Mouse (Mus musculus): ENCODE results near the gene Appl1.

GRCm38 (mm10) chr14:26994211-26994741 lies 23.2 kb upstream of the Appl1 start, which contains the start of gene Hesx1:
- no peak for TF ChIP-seq GATA1 (IDR thresholded peaks at IDR 0.05; ENCODE audit: low read length)
- TF ChIP-seq TAL1 (IDR thresholded peaks at IDR 0.05; ENCODE audit: low read length): no peak

All from erythroblast, embryonic 14.5 days (primary cell).